Mouse (Mus musculus): Measurements from ENCODE around the gene Pmepa1.

The Pmepa1 gene

GRCm38 (mm10) chr2:173276409-173276808 is at the start of gene Pmepa1:
Pmepa1 (minus strand) TSS chr2:173276533.
- peak; percentile 94 for DNase-seq (ENCODE audit: low read depth, low spot score)

- no peak for DNase-seq (ENCODE audit: low read depth, low spot score)
Measured at GRCm38 (mm10) chr2:173321754-173322153, 45.4 kb upstream of the Pmepa1 start.

- no peak for DNase-seq (ENCODE audit: low read depth, low spot score)
Measured at GRCm38 (mm10) chr2:173321194-173321593, 44.9 kb upstream of the Pmepa1 start.

- DNase-seq (ENCODE audit: low read depth, low spot score), result no peak
Measured at GRCm38 (mm10) chr2:173314291-173314690, 38.0 kb upstream of the Pmepa1 start.

GRCm38 (mm10) chr2:173308486-173308885 is 32.2 kb upstream of the Pmepa1 start:
- no peak for DNase-seq (ENCODE audit: low read depth, low spot score)

- DNase-seq (ENCODE audit: low read depth, low spot score), result no peak
Measured at GRCm38 (mm10) chr2:173307984-173308383, 31.7 kb upstream of the Pmepa1 start.

GRCm38 (mm10) chr2:173307561-173307960 is 31.2 kb upstream of the Pmepa1 start:
- DNase-seq (ENCODE audit: low read depth, low spot score), result peak; percentile 89

GRCm38 (mm10) chr2:173306734-173307525 is 30.6 kb upstream of the Pmepa1 start:
- peak; percentile 92 for DNase-seq (ENCODE audit: low read depth, low spot score)

GRCm38 (mm10) chr2:173305011-173305410 is 28.7 kb upstream of the Pmepa1 start:
- no peak for DNase-seq (ENCODE audit: low read depth, low spot score)

- peak; percentile 73 for DNase-seq (ENCODE audit: low read depth, low spot score)
Measured at GRCm38 (mm10) chr2:173300663-173301630, 24.6 kb upstream of the Pmepa1 start.

GRCm38 (mm10) chr2:173296408-173296807 is 20.1 kb upstream of the Pmepa1 start:
- DNase-seq (ENCODE audit: low read depth, low spot score), result no peak

- peak; percentile 47 for DNase-seq (ENCODE audit: low read depth, low spot score)
Measured at GRCm38 (mm10) chr2:173293042-173293441, 16.7 kb upstream of the Pmepa1 start.

GRCm38 (mm10) chr2:173292551-173292950 is 16.2 kb upstream of the Pmepa1 start:
- no peak for DNase-seq (ENCODE audit: low read depth, low spot score)

GRCm38 (mm10) chr2:173290981-173291380 is 14.6 kb upstream of the Pmepa1 start:
- no peak for DNase-seq (ENCODE audit: low read depth, low spot score)

GRCm38 (mm10) chr2:173289928-173290327 is 13.6 kb upstream of the Pmepa1 start:
- DNase-seq (ENCODE audit: low read depth, low spot score), result no peak

GRCm38 (mm10) chr2:173285816-173286538 is 9.6 kb upstream of the Pmepa1 start:
- DNase-seq (ENCODE audit: low read depth, low spot score), result peak; percentile 55

- DNase-seq (ENCODE audit: low read depth, low spot score), result no peak
Measured at GRCm38 (mm10) chr2:173284771-173285170, 8.4 kb upstream of the Pmepa1 start.

GRCm38 (mm10) chr2:173282191-173282590 is 5.9 kb upstream of the Pmepa1 start:
- no peak for DNase-seq (ENCODE audit: low read depth, low spot score)

- DNase-seq (ENCODE audit: low read depth, low spot score), result no peak
Measured at GRCm38 (mm10) chr2:173281021-173281937, 4.9 kb upstream of the Pmepa1 start.

GRCm38 (mm10) chr2:173278846-173279580 is 2.7 kb upstream of the Pmepa1 start:
- DNase-seq (ENCODE audit: low read depth, low spot score), result no peak

Data from brain, adult 2 months (tissue).